Mouse (Mus musculus) brain, embryonic 14.5 days (tissue): ENCODE measurements around the gene Trappc11.

ENCODE experiments used
- CTCF ChIP-seq: fragments of 200-500 bp; IDR thresholded peaks from 2 replicates; pipeline ENCODE4 v1.5.1; 2012; ENCODE audit warnings: inconsistent platforms, mild to moderate bottlenecking, moderate library complexity, borderline replicate concordance; ENCODE audit not compliant: insufficient read depth, insufficient read length; ENCODE audit errors: extremely low read depth
- POLR2A ChIP-seq: fragments of 200-500 bp; IDR thresholded peaks from 2 replicates; pipeline ENCODE4 v1.6.1; 2012; ENCODE audit warnings: mild to moderate bottlenecking, inconsistent platforms, borderline replicate concordance; ENCODE audit not compliant: poor library complexity, insufficient read depth, insufficient read length, severe bottlenecking; ENCODE audit errors: extremely low read depth

- TF ChIP-seq POLR2A (no peak), CTCF (no peak)
These were observed 86.8 kb downstream of the Trappc11 start, which contains the start of gene Stox2 for GRCm38 (mm10) chr8:47446312-47447046.
